Mouse (Mus musculus): ENCODE results near the gene Rnf186. TPM values are rescaled to one million over a fixed set of nuclear protein-coding genes. Genes with fewer than 3 reads are reported as not detected.

Rnf186 gene
- polyA plus RNA-seq (2021; fragmentation: Nextera tagmentation), result not detected in 2 replicates
- long read RNA-seq, experiment 1, result 0 reads
- long read RNA-seq, experiment 2, result 0 reads

GRCm38 (mm10) chr4:138966866-138967265 lies at the start of gene Rnf186:
Gene Rnf186, plus strand, starts transcription at chr4:138967112.

GRCm38 (mm10) chr4:138972827-138973718 lies 6.2 kb downstream of the Rnf186 start, which contains the start of gene Tmco4:
Gene Tmco4, plus strand, starts transcription at chr4:138972888.

Other genes starting within 250 kb of the Rnf186 start
- gene Pla2g2c, start 242.3 kb upstream of the Rnf186 start, polyA plus RNA-seq (2021; fragmentation: Nextera tagmentation), result 0.30 and 0.31 TPM in 2 replicates
- 1.3 and 2.8 TPM in 2 replicates for gene Ubxn10, start 229.9 kb upstream of the Rnf186 start, polyA plus RNA-seq (2021; fragmentation: Nextera tagmentation)
- 0.78 and 0.90 TPM in 2 replicates for gene Pla2g2f, start 209.5 kb upstream of the Rnf186 start, polyA plus RNA-seq (2021; fragmentation: Nextera tagmentation)
- gene Pla2g2d, start 191.4 kb upstream of the Rnf186 start, polyA plus RNA-seq (2021; fragmentation: Nextera tagmentation), result 0.30 and 0.74 TPM in 2 replicates
- gene Pla2g5, start 103.6 kb upstream of the Rnf186 start, polyA plus RNA-seq (2021; fragmentation: Nextera tagmentation), result 1.9 TPM in 1 of 2 replicates, not detected in the other
- not detected in 2 replicates for gene Gm13030, start 93.1 kb upstream of the Rnf186 start, polyA plus RNA-seq (2021; fragmentation: Nextera tagmentation)
- gene Pla2g2e, start 89.2 kb upstream of the Rnf186 start, polyA plus RNA-seq (2021; fragmentation: Nextera tagmentation), result not detected in 2 replicates
- gene Otud3, start 53.2 kb upstream of the Rnf186 start, polyA plus RNA-seq (2021; fragmentation: Nextera tagmentation), result 1.5 and 2.2 TPM in 2 replicates
- 1.4 and 3.3 TPM in 2 replicates for gene Tmco4, start 5.8 kb downstream of the Rnf186 start, polyA plus RNA-seq (2021; fragmentation: Nextera tagmentation)
- gene Htr6, start 108.5 kb downstream of the Rnf186 start, polyA plus RNA-seq (2021; fragmentation: Nextera tagmentation), result 2.2 and 3.5 TPM in 2 replicates
- 51.3 and 62.1 TPM in 2 replicates for gene Nbl1, start 125.9 kb downstream of the Rnf186 start, polyA plus RNA-seq (2021; fragmentation: Nextera tagmentation)
- 649 and 693 TPM in 2 replicates for gene Minos1, start 164.0 kb downstream of the Rnf186 start, polyA plus RNA-seq (2021; fragmentation: Nextera tagmentation)
- gene Capzb, start 225.8 kb downstream of the Rnf186 start, polyA plus RNA-seq (2021; fragmentation: Nextera tagmentation), result 373 and 408 TPM in 2 replicates

Data from layer of hippocampus, adult 6 months (tissue).